ENCODE assay signal across 9 mouse cellular contexts in genomic region chr4:62516079-62516478, GRCm38 (mm10). TPM values are rescaled to one million over a fixed set of nuclear protein-coding genes. Genes with fewer than 3 reads are reported as not detected.
A peak's percentile ranks its signal among the peaks of the same experiment; 100 is the strongest.
DNase-seq lines count a peak whose midpoint lies in the region; ATAC-seq lines count a peak whose summit lies in the region.
"Had no signal": no experiment of that assay in that cellular context is flagged by ENCODE, and none has a peak within 500 bp of the region (broad histone marks: within the 10 kb centered on the region; RNA-seq: fewer than 3 reads in every experiment).

No protein-coding gene starts in this region.

- H3K4me3 ChIP-seq in liver, embryonic 12.5 days = peak overlapping the region; percentile 74

- peak; percentile 55 for DNase-seq in gastrocnemius, postnatal 25 days
- no peak for DNase-seq in gastrocnemius, postnatal 4 days (ENCODE audit: low spot score in 2 of 2)
- DNase-seq in cerebellum, postnatal 14 days = peak; percentile 53 to 54
- peak; percentile 68 for DNase-seq in heart, postnatal 4 days
- no peak for DNase-seq in ovary, postnatal 14 days (ENCODE audit: low spot score)
- no peak for DNase-seq in ovary, postnatal 10 days (ENCODE audit: low spot score)
- DNase-seq in gastrocnemius, postnatal 10 days = no peak

- peak overlapping the region; percentile 99 for H3K27ac ChIP-seq in liver, embryonic 12.5 days

- H3K36me3 ChIP-seq in liver, embryonic 12.5 days = peaks cover 48% of the 10 kb centered on the region

- H3K27me3 ChIP-seq in liver, embryonic 12.5 days (replicated peaks) = no peaks in the 10 kb centered on the region

- H3K4me1 ChIP-seq in liver, embryonic 12.5 days = peaks cover 87% of the 10 kb centered on the region

- 13% methylated on average over 2 of the region's 2 CpGs for WGBS in liver, embryonic 12.5 days (ENCODE audit: insufficient replicate concordance)

- ATAC-seq in liver, embryonic 12.5 days = no peak; the same call in 1 of the 2 replicates

- H3K4me2 ChIP-seq in liver, embryonic 12.5 days = peak overlapping the region; percentile 89

- H3K9me3 ChIP-seq in liver, embryonic 12.5 days (replicated peaks) = no peaks in the 10 kb centered on the region

- H3K9ac ChIP-seq in liver, embryonic 12.5 days = peak overlapping the region; percentile 94

RNA-seq across cellular contexts. Expression of gene Alad, which starts 3.6 kb away (rescaled TPM):
- total RNA-seq in gastrocnemius, postnatal 25 days (2021) = 10 to 100 TPM; 20.9 to 21.3 TPM
- total RNA-seq in gastrocnemius, postnatal 4 days (2021) = 10 to 100 TPM; 34.0 to 41.1 TPM
- total RNA-seq in heart, postnatal 4 days (2021) = 10 to 100 TPM; 63.8 to 69.8 TPM
- polyA plus RNA-seq in liver, embryonic 12.5 days (2016; fragmentation: Nextera tagmentation; extraction: Ambion mirVana) = 626 and 633 TPM in 2 replicates
- total RNA-seq in gastrocnemius, postnatal 10 days (2021) = 10 to 100 TPM; 26.9 to 30.0 TPM

RNA-seq across cellular contexts. Expression of gene Pole3, which starts 8.8 kb away (rescaled TPM):
- total RNA-seq in gastrocnemius, postnatal 25 days (2021) = 10 to 100 TPM; 15.5 to 15.9 TPM
- 10 to 100 TPM; 27.8 to 31.3 TPM for total RNA-seq in gastrocnemius, postnatal 4 days (2021)
- 10 to 100 TPM; 28.2 to 31.1 TPM for total RNA-seq in heart, postnatal 4 days (2021)
- 80.6 and 84.1 TPM in 2 replicates for polyA plus RNA-seq in liver, embryonic 12.5 days (2016; fragmentation: Nextera tagmentation; extraction: Ambion mirVana)
- 10 to 100 TPM; 20.9 to 21.8 TPM for total RNA-seq in gastrocnemius, postnatal 10 days (2021)

RNA-seq across cellular contexts. Expression of gene 4933430I17Rik, which starts 9.1 kb away (rescaled TPM):
- total RNA-seq in gastrocnemius, postnatal 25 days (2021) = under 1 TPM in 1 of 2 experiments, not detected in 1; 0.20 TPM
- under 1 TPM; 0.34 to 0.44 TPM for total RNA-seq in gastrocnemius, postnatal 4 days (2021)
- total RNA-seq in heart, postnatal 4 days (2021) = under 1 TPM; 0.19 to 0.25 TPM
- polyA plus RNA-seq in liver, embryonic 12.5 days (2016; fragmentation: Nextera tagmentation; extraction: Ambion mirVana) = 0.12 and 0.21 TPM in 2 replicates
- under 1 TPM; 0.18 to 0.26 TPM for total RNA-seq in gastrocnemius, postnatal 10 days (2021)

RNA-seq across cellular contexts. Expression of gene Hdhd3, which starts 12.8 kb away (rescaled TPM):
- total RNA-seq in gastrocnemius, postnatal 25 days (2021) = 1 to 10 TPM; 1.7 to 2.2 TPM
- 10 to 100 TPM in 1 of 2 experiments, 1 to 10 TPM in 1; 9.0 to 10.5 TPM for total RNA-seq in gastrocnemius, postnatal 4 days (2021)
- total RNA-seq in heart, postnatal 4 days (2021) = 1 to 10 TPM; 6.3 to 6.9 TPM
- 4.3 and 4.6 TPM in 2 replicates for polyA plus RNA-seq in liver, embryonic 12.5 days (2016; fragmentation: Nextera tagmentation; extraction: Ambion mirVana)
- 1 to 10 TPM; 3.9 to 6.2 TPM for total RNA-seq in gastrocnemius, postnatal 10 days (2021)
- total RNA-seq: neutrophil, adult 5-6 weeks had no signal

RNA-seq across cellular contexts. Expression of gene Bspry, which starts 36.2 kb away (rescaled TPM):
- under 1 TPM; 0.15 to 0.16 TPM for total RNA-seq in gastrocnemius, postnatal 25 days (2021)
- 1 to 10 TPM; 1.1 to 1.7 TPM for total RNA-seq in gastrocnemius, postnatal 4 days (2021)
- not detected for total RNA-seq in heart, postnatal 4 days (2021)
- 0.24 and 0.27 TPM in 2 replicates for polyA plus RNA-seq in liver, embryonic 12.5 days (2016; fragmentation: Nextera tagmentation; extraction: Ambion mirVana)
- total RNA-seq in gastrocnemius, postnatal 10 days (2021) = under 1 TPM; 0.66 to 0.70 TPM

Comparison
In these comparisons a context has a peak if more than half of its experiments do, and no peak if none do; other contexts are left out.
1. DNase-seq: peak in gastrocnemius, postnatal 25 days (single experiment), cerebellum, postnatal 14 days (2 of 2) and heart, postnatal 4 days (single experiment); none in gastrocnemius, postnatal 4 days (0 of 2), ovary, postnatal 14 days (single experiment), ovary, postnatal 10 days (single experiment) and gastrocnemius, postnatal 10 days (single experiment).